Mouse (Mus musculus): ENCODE data around the gene Hcar2. TPM values are rescaled to one million over a fixed set of nuclear protein-coding genes. Genes with fewer than 3 reads are reported as not detected.

Gene Hcar2
- polyA plus RNA-seq, 1 experiment from 2014 or later: not detected

GRCm38 (mm10) chr5:123821264-123821571 is 44.1 kb downstream of the Hcar2 start:
- Histone ChIP-seq H3K27ac (ENCODE audit: low read length) (no peak overlapping the region), H3K9ac (ENCODE audit: low read length) (no peak overlapping the region), H3K4me2 (ENCODE audit: low read depth, low read length) (no peak overlapping the region), H3K36me3 (ENCODE audit: control insufficient read depth, insufficient read depth) (peaks cover 7% of the 10 kb centered on the region; the same call in 1 of the 2 replicates), H3K4me1 (ENCODE audit: control insufficient read depth, insufficient read depth, low read length) (no peaks in the 10 kb centered on the region), H3K4me3 (ENCODE audit: low read length) (no peak overlapping the region), H3K27me3 (ENCODE audit: control insufficient read depth, insufficient read depth, low read length) (no peaks in the 10 kb centered on the region), H3K9me3 (replicated peaks; ENCODE audit: control insufficient read depth, low read length) (no peaks in the 10 kb centered on the region)
- ATAC-seq (replicated peaks; ENCODE audit: extremely low read depth, insufficient read depth, low FRiP score): no peak
- WGBS: 92% methylated on average over 3 of the region's 3 CpGs

DNA sequence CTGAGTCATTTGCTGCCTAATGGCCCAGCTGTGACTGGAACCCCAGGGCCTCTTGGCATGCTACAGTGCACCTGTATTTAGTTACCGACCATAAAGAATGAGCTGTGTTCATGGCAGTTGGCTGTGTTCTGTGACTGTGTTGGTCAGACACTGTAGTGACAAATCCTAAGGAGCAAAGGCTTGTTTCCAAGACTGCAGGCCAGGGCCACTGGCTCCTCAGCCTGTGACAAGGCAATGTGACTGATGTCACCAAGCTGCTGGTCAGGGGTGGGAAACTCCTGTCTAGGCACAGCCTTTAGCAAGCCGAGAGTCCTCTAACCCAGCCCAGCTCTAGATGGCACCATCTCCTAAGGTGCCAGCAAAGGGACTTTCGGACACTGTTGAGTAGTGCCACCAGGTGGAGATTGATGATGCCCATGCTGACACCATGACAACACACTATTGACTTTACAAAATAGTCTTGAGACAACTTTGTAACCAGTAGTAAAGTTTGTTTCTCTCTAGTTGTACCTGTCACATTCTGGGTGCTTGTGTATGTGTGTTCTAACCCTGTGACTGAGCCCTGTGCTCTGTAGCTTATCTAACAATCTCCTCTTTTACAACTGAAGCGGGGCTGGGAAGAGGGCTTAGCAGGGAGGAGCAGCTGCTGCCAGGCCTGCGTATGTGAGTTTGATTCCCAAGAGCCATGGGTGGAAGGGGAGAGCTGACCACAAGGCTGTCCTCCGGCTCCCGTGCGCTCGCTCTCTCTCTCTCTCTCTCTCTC is 44.6 kb downstream of the Hcar2 start:
- ATAC-seq (replicated peaks; ENCODE audit: extremely low read depth, insufficient read depth, low FRiP score): no peak
- no peak overlapping the region for H3K9ac ChIP-seq (ENCODE audit: low read length)
- no peaks in the 10 kb centered on the region for H3K4me1 ChIP-seq (ENCODE audit: control insufficient read depth, insufficient read depth, low read length)
- H3K9me3 ChIP-seq (replicated peaks; ENCODE audit: control insufficient read depth, low read length): no peaks in the 10 kb centered on the region
- 78% methylated on average over 9 of the region's 9 CpGs for WGBS
- H3K4me3 ChIP-seq (ENCODE audit: low read length): no peak overlapping the region
- no peak overlapping the region for H3K27ac ChIP-seq (ENCODE audit: low read length)
- peaks cover 7% of the 10 kb centered on the region; the same call in 1 of the 2 replicates for H3K36me3 ChIP-seq (ENCODE audit: control insufficient read depth, insufficient read depth)
- H3K4me2 ChIP-seq (ENCODE audit: low read depth, low read length): no peak overlapping the region
- no peaks in the 10 kb centered on the region for H3K27me3 ChIP-seq (ENCODE audit: control insufficient read depth, insufficient read depth, low read length)

DNA sequence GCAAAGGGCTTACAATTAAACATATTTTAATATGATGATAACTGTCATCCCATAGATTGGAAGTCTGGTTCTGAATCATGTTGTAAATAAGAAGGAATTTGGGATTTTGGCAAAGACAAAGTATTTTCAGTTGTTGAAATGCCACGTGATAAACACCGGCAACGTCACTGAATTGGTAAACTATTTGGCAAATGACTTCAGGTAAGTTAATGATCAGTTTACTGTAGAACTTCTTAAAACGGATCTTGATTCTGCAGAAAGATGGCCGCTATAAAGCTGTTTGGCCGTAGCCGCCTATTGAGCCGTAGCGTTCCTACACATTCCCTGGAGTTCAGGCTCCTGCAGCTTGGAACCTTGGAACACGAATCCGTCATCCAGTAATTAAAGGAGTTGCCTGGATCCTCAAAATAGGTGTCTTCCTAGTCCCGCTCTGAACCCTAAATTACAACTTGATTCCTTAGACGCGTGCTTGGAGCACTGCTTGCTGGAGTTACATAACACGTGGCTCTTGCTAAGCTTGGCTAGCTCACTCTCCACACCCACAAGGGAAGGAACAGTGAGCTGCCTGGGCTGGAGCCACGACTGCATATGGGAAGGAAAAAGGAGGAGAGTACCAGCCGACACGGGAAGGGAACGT is 46.2 kb downstream of the Hcar2 start:
- ATAC-seq (replicated peaks; ENCODE audit: extremely low read depth, insufficient read depth, low FRiP score): no peak
- H3K4me1 ChIP-seq (ENCODE audit: control insufficient read depth, insufficient read depth, low read length): no peaks in the 10 kb centered on the region
- no peaks in the 10 kb centered on the region for H3K9me3 ChIP-seq (replicated peaks; ENCODE audit: control insufficient read depth, low read length)
- no peaks in the 10 kb centered on the region for H3K27me3 ChIP-seq (ENCODE audit: control insufficient read depth, insufficient read depth, low read length)
- no peak overlapping the region for H3K27ac ChIP-seq (ENCODE audit: low read length)
- H3K36me3 ChIP-seq (ENCODE audit: control insufficient read depth, insufficient read depth): peaks cover 7% of the 10 kb centered on the region; the same call in 1 of the 2 replicates
- H3K4me2 ChIP-seq (ENCODE audit: low read depth, low read length): no peak overlapping the region
- H3K9ac ChIP-seq (ENCODE audit: low read length): no peak overlapping the region
- H3K4me3 ChIP-seq (ENCODE audit: low read length): no peak overlapping the region
- 92% methylated on average over 19 of the region's 19 CpGs for WGBS

- Histone ChIP-seq H3K9ac (ENCODE audit: low read length) (no peak overlapping the region), H3K4me2 (ENCODE audit: low read depth, low read length) (no peak overlapping the region), H3K36me3 (ENCODE audit: control insufficient read depth, insufficient read depth) (peaks cover 9% of the 10 kb centered on the region), H3K4me3 (ENCODE audit: low read length) (no peak overlapping the region), H3K4me1 (ENCODE audit: control insufficient read depth, insufficient read depth, low read length) (no peaks in the 10 kb centered on the region), H3K27ac (ENCODE audit: low read length) (no peak overlapping the region), H3K27me3 (ENCODE audit: control insufficient read depth, insufficient read depth, low read length) (no peaks in the 10 kb centered on the region), H3K9me3 (replicated peaks; ENCODE audit: control insufficient read depth, low read length) (no peaks in the 10 kb centered on the region)
- no peak for ATAC-seq (replicated peaks; ENCODE audit: extremely low read depth, insufficient read depth, low FRiP score)
- 84% methylated on average over 7 of the region's 7 CpGs for WGBS
These were observed 48.4 kb downstream of the Hcar2 start for GRCm38 (mm10) chr5:123816891-123817290.

Other genes with a start within 250 kb of the Hcar2 start
- 53.1 and 54.0 TPM in 2 replicates for gene Clip1, start 180.9 kb downstream of the Hcar2 start, polyA plus RNA-seq (2015; fragmentation: Nextera tagmentation; extraction: Ambion mirVana)
- 53.5 and 58.5 TPM in 2 replicates for gene Zcchc8, start 144.4 kb downstream of the Hcar2 start, polyA plus RNA-seq (2015; fragmentation: Nextera tagmentation; extraction: Ambion mirVana)
- gene Rsrc2, start 116.1 kb downstream of the Hcar2 start, polyA plus RNA-seq (2015; fragmentation: Nextera tagmentation; extraction: Ambion mirVana): 70.6 and 83.9 TPM in 2 replicates
- 16.4 and 17.8 TPM in 2 replicates for gene Kntc1, start 115.8 kb downstream of the Hcar2 start, polyA plus RNA-seq (2015; fragmentation: Nextera tagmentation; extraction: Ambion mirVana)
- gene Hcar1, start 14.5 kb upstream of the Hcar2 start, polyA plus RNA-seq (2015; fragmentation: Nextera tagmentation; extraction: Ambion mirVana): 0.41 and 0.45 TPM in 2 replicates
- gene Denr, start 41.7 kb upstream of the Hcar2 start, polyA plus RNA-seq (2015; fragmentation: Nextera tagmentation; extraction: Ambion mirVana): 79.0 and 96.2 TPM in 2 replicates
- gene Gm43518, start 61.9 kb upstream of the Hcar2 start, polyA plus RNA-seq (2015; fragmentation: Nextera tagmentation; extraction: Ambion mirVana): 1.8 and 2.9 TPM in 2 replicates
- gene Ccdc62, start 65.2 kb upstream of the Hcar2 start, polyA plus RNA-seq (2015; fragmentation: Nextera tagmentation; extraction: Ambion mirVana): 4.4 and 6.3 TPM in 2 replicates
- gene Hip1r, start 108.1 kb upstream of the Hcar2 start, polyA plus RNA-seq (2015; fragmentation: Nextera tagmentation; extraction: Ambion mirVana): 11.2 and 11.7 TPM in 2 replicates
- gene Vps37b, start 166.8 kb upstream of the Hcar2 start, polyA plus RNA-seq (2015; fragmentation: Nextera tagmentation; extraction: Ambion mirVana): 58.7 and 61.4 TPM in 2 replicates
- gene Abcb9, start 230.3 kb upstream of the Hcar2 start, polyA plus RNA-seq (2015; fragmentation: Nextera tagmentation; extraction: Ambion mirVana): 3.8 and 7.2 TPM in 2 replicates
- gene Ogfod2, start 246.8 kb upstream of the Hcar2 start, polyA plus RNA-seq (2015; fragmentation: Nextera tagmentation; extraction: Ambion mirVana): 21.3 and 24.2 TPM in 2 replicates